Mouse (Mus musculus): ENCODE measurements around the gene Rdh5. TPM values are rescaled to one million over a fixed set of nuclear protein-coding genes. Genes with fewer than 3 reads are reported as not detected.

The Rdh5 gene
- total and polyA plus RNA-seq, 2 experiments from 2014 or later = 8.8 to 10.5 TPM

DNA sequence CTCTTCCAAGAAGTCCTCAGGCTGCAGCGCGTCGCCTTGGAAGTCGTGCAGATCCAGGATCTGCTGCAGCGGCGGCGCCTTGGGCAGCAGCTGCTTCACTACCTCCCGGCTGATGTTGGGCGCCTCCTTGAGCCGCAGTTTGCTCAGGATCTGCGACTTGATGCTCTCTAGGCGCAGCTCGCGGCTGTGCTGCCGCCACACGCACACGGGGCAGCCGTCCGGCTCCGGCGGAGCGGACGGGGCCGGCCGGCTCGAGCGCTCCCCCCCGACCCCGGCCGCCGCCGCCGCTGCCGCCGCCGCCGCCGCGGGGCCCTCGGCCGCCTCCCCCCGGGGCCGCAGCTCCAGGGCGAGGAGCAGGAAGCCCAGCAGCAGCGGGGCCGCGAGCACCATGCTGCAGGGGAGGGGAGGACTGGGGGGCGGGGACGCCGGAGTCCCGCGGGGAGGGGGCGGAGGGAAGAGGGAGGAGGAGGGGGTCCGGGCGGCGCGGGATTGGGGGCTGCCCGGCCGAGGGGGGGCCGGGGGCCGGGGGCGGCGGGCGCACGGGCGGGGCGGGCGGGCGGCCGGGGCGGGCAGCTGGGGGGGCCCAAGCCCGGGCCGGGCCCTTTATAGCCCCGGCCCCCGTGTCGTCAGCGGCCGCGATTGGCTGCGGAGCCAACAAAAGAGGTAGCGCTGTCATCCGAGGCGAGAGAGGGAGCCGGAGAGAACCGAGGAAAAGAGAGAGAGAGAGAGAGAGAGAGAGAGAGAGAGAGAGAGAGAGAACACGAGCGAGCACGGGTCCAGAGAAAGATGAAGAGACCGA lies 31.2 kb downstream of the Rdh5 start, which contains the start of gene Gdf11:
TSS of gene Gdf11 (minus strand) at position 423 of the 799 bp plus-strand sequence.
- Histone ChIP-seq H3K27ac (ENCODE audit: low read depth, low read length) (peak within 1 kb of the TSS; percentile 88), H3K9me3 (ENCODE audit: low read length) (no peaks in the 10 kb centered on the region), H3K27me3 (ENCODE audit: insufficient read depth, low read length) (peaks cover 6% of the 10 kb centered on the region; the same call in 1 of the 2 replicates), H3K4me1 (ENCODE audit: insufficient read depth, low read length) (peaks cover 20% of the 10 kb centered on the region), H3K9ac (replicated peaks; ENCODE audit: low read length, poor library complexity, severe bottlenecking) (peak within 1 kb of the TSS; percentile 81), H3K36me3 (ENCODE audit: insufficient read depth, low read length) (peaks cover 4% of the 10 kb centered on the region), H3K4me2 (ENCODE audit: low read depth, low read length, poor library complexity, severe bottlenecking) (peak within 1 kb of the TSS; percentile 84), H3K4me3 (ENCODE audit: low read depth, low read length) (peak within 1 kb of the TSS; percentile 83)
- 0 out of 2 replicates have a peak, but pooled peaks have one; percentile 5 for TF ChIP-seq CTCF (IDR thresholded peaks at IDR 0.05)
- DNase-seq (ENCODE audit: low spot score) = peak; percentile 91
- ATAC-seq (ENCODE audit: low FRiP score) = peak; percentile 85
- under 1% methylated on average over 45 of the region's 89 CpGs for WGBS

GRCm38 (mm10) chr10:128890383-128891295 lies 32.0 kb downstream of the Rdh5 start:
- Histone ChIP-seq H3K4me3 (ENCODE audit: low read depth, low read length) (peak overlapping the region; percentile 83), H3K4me2 (ENCODE audit: low read depth, low read length, poor library complexity, severe bottlenecking) (peak overlapping the region; percentile 84), H3K27ac (ENCODE audit: low read depth, low read length) (peak overlapping the region; percentile 88), H3K27me3 (ENCODE audit: insufficient read depth, low read length) (peaks cover under 1% of the 10 kb centered on the region; the same call in 1 of the 2 replicates), H3K36me3 (ENCODE audit: insufficient read depth, low read length) (peaks cover 10% of the 10 kb centered on the region), H3K9ac (replicated peaks; ENCODE audit: low read length, poor library complexity, severe bottlenecking) (peak overlapping the region; percentile 81), H3K9me3 (ENCODE audit: low read length) (no peaks in the 10 kb centered on the region), H3K4me1 (ENCODE audit: insufficient read depth, low read length) (peaks cover 20% of the 10 kb centered on the region)
- under 1% methylated on average over 38 of the region's 40 CpGs for WGBS
- no peak for TF ChIP-seq CTCF (IDR thresholded peaks at IDR 0.05)
- DNase-seq (ENCODE audit: low spot score) = no peak
- ATAC-seq (ENCODE audit: low FRiP score) = no peak; the same call in 1 of the 2 replicates

GRCm38 (mm10) chr10:128889846-128890245 lies 32.8 kb downstream of the Rdh5 start:
- peak overlapping the region; percentile 81; the same call in 1 of the 2 replicates for H3K9ac ChIP-seq (replicated peaks; ENCODE audit: low read length, poor library complexity, severe bottlenecking)
- 15% methylated on average over 1 of the region's 2 CpGs for WGBS
- ATAC-seq (ENCODE audit: low FRiP score) (no peak), DNase-seq (ENCODE audit: low spot score) (no peak)
- no peak for TF ChIP-seq CTCF (IDR thresholded peaks at IDR 0.05)
- H3K4me2 ChIP-seq (ENCODE audit: low read depth, low read length, poor library complexity, severe bottlenecking) = peak overlapping the region; percentile 84
- no peaks in the 10 kb centered on the region for H3K9me3 ChIP-seq (ENCODE audit: low read length)
- peak overlapping the region; percentile 83 for H3K4me3 ChIP-seq (ENCODE audit: low read depth, low read length)
- no peak overlapping the region for H3K27ac ChIP-seq (ENCODE audit: low read depth, low read length)
- H3K4me1 ChIP-seq (ENCODE audit: insufficient read depth, low read length) = peaks cover 20% of the 10 kb centered on the region
- no peaks in the 10 kb centered on the region for H3K27me3 ChIP-seq (ENCODE audit: insufficient read depth, low read length)
- peaks cover 11% of the 10 kb centered on the region for H3K36me3 ChIP-seq (ENCODE audit: insufficient read depth, low read length)

- no peak for TF ChIP-seq CTCF (IDR thresholded peaks at IDR 0.05)
- H3K9ac ChIP-seq (replicated peaks; ENCODE audit: low read length, poor library complexity, severe bottlenecking) = peak overlapping the region; percentile 54; the same call in 1 of the 2 replicates
- H3K27me3 ChIP-seq (ENCODE audit: insufficient read depth, low read length) = no peaks in the 10 kb centered on the region
- H3K4me2 ChIP-seq (ENCODE audit: low read depth, low read length, poor library complexity, severe bottlenecking) = peak overlapping the region; percentile 84
- H3K36me3 ChIP-seq (ENCODE audit: insufficient read depth, low read length) = peaks cover 14% of the 10 kb centered on the region
- H3K4me3 ChIP-seq (ENCODE audit: low read depth, low read length) = peak overlapping the region; percentile 38
- no peak overlapping the region for H3K27ac ChIP-seq (ENCODE audit: low read depth, low read length)
- 0% methylated on average over 6 of the region's 7 CpGs for whole genome bisulfite sequencing
- DNase-seq (ENCODE audit: low spot score) = peak; percentile 80
- no peaks in the 10 kb centered on the region for H3K9me3 ChIP-seq (ENCODE audit: low read length)
- peak; percentile 9; the same call in 1 of the 2 replicates for ATAC-seq (ENCODE audit: low FRiP score)
- peaks cover 20% of the 10 kb centered on the region for H3K4me1 ChIP-seq (ENCODE audit: insufficient read depth, low read length)
Measured at GRCm38 (mm10) chr10:128888941-128889827, 33.5 kb downstream of the Rdh5 start.

DNA sequence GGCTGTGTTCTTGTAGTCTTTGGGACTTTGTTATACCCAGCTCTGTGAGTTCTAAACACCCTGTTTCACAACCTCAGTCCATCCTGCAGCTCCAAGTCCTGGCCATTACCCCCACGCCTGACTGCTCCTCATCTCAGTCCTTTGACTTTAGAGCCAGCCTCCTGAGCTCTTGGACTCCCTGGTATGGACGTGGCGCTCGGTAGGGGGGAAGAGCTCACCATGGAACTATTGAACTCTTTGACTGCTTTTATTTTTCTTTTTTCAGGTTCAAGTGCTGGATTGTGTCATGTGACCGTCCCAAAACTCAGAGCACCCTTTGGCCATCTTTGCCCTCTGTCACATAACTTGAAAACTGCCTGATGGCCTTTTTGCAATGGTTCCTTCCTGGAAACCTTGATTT lies 40.6 kb downstream of the Rdh5 start:
- WGBS = 79% methylated on average over 5 of the region's 5 CpGs
- no peak for TF ChIP-seq CTCF (IDR thresholded peaks at IDR 0.05)
- H3K9me3 ChIP-seq (ENCODE audit: low read length) = no peaks in the 10 kb centered on the region
- DNase-seq (ENCODE audit: low spot score) = no peak
- no peak overlapping the region for H3K4me2 ChIP-seq (ENCODE audit: low read depth, low read length, poor library complexity, severe bottlenecking)
- H3K9ac ChIP-seq (replicated peaks; ENCODE audit: low read length, poor library complexity, severe bottlenecking) = no peak overlapping the region
- H3K4me1 ChIP-seq (ENCODE audit: insufficient read depth, low read length) = no peaks in the 10 kb centered on the region
- no peak for ATAC-seq (ENCODE audit: low FRiP score)
- no peak overlapping the region for H3K4me3 ChIP-seq (ENCODE audit: low read depth, low read length)
- H3K27me3 ChIP-seq (ENCODE audit: insufficient read depth, low read length) = no peaks in the 10 kb centered on the region
- H3K36me3 ChIP-seq (ENCODE audit: insufficient read depth, low read length) = peaks cover 25% of the 10 kb centered on the region; the same call in 1 of the 2 replicates
- no peak overlapping the region for H3K27ac ChIP-seq (ENCODE audit: low read depth, low read length)

Measured in midbrain, postnatal 0 days (tissue).